Mouse (Mus musculus): ENCODE data around the gene Ripk4. TPM values are rescaled to one million over a fixed set of nuclear protein-coding genes. Genes with fewer than 3 reads are reported as not detected.

Gene Ripk4
- polyA plus RNA-seq (2014; fragmentation: Nextera tagmentation; extraction: Ambion mirVana), result 11.6 and 12.9 TPM in 2 replicates

GRCm38 (mm10) chr16:97763061-97763989, at the start of gene Ripk4:
TSS of gene Ripk4 (minus strand) at chr16:97763787.
- Histone ChIP-seq H3K4me2 (peak within 1 kb of the TSS; percentile 66), H3K4me3 (ENCODE audit: low read depth, low read length) (peak within 1 kb of the TSS; percentile 52), H3K9ac (peak within 1 kb of the TSS; percentile 60), H3K27ac (ENCODE audit: low read depth) (peak within 1 kb of the TSS; percentile 60), H3K27me3 (ENCODE audit: insufficient read depth, low read length) (peaks cover 38% of the 10 kb centered on the region), H3K9me3 (ENCODE audit: low read depth, low read length) (no peaks in the 10 kb centered on the region), H3K4me1 (ENCODE audit: insufficient read depth) (peaks cover 12% of the 10 kb centered on the region; the same call in 1 of the 2 replicates), H3K36me3 (ENCODE audit: insufficient read depth) (no peaks in the 10 kb centered on the region)
- no peak for TF ChIP-seq CTCF (IDR thresholded peaks at IDR 0.05; ENCODE audit: low read depth)
- peak; percentile 77 for DNase-seq
- under 1% methylated on average over 88 of the region's 88 CpGs for WGBS
- ATAC-seq (ENCODE audit: insufficient read depth), result peak; percentile 78

- Histone ChIP-seq H3K27me3 (ENCODE audit: insufficient read depth, low read length) (no peaks in the 10 kb centered on the region), H3K9me3 (ENCODE audit: low read depth, low read length) (no peaks in the 10 kb centered on the region), H3K4me1 (ENCODE audit: insufficient read depth) (no peaks in the 10 kb centered on the region), H3K9ac (no peak overlapping the region), H3K4me3 (ENCODE audit: low read depth, low read length) (no peak overlapping the region), H3K4me2 (no peak overlapping the region), H3K36me3 (ENCODE audit: insufficient read depth) (peaks cover 97% of the 10 kb centered on the region), H3K27ac (ENCODE audit: low read depth) (no peak overlapping the region)
- 98% methylated on average over 3 of the region's 3 CpGs for WGBS
- ATAC-seq (ENCODE audit: insufficient read depth) (no peak), DNase-seq (no peak)
- no peak for TF ChIP-seq CTCF (IDR thresholded peaks at IDR 0.05; ENCODE audit: low read depth)
These were observed 45.3 kb upstream of the Ripk4 start for GRCm38 (mm10) chr16:97808881-97809280.

- no peaks in the 10 kb centered on the region for H3K27me3 ChIP-seq (ENCODE audit: insufficient read depth, low read length)
- TF ChIP-seq CTCF (IDR thresholded peaks at IDR 0.05; ENCODE audit: low read depth), result no peak
- H3K27ac ChIP-seq (ENCODE audit: low read depth), result no peak overlapping the region
- H3K4me2 ChIP-seq, result no peak overlapping the region
- WGBS, result 97% methylated on average over 3 of the region's 3 CpGs
- no peak overlapping the region for H3K9ac ChIP-seq
- no peak for DNase-seq
- no peaks in the 10 kb centered on the region for H3K9me3 ChIP-seq (ENCODE audit: low read depth, low read length)
- ATAC-seq (ENCODE audit: insufficient read depth), result no peak
- H3K4me3 ChIP-seq (ENCODE audit: low read depth, low read length), result no peak overlapping the region
- H3K4me1 ChIP-seq (ENCODE audit: insufficient read depth), result no peaks in the 10 kb centered on the region
- peaks cover 89% of the 10 kb centered on the region for H3K36me3 ChIP-seq (ENCODE audit: insufficient read depth)
These were observed 42.1 kb upstream of the Ripk4 start for GRCm38 (mm10) chr16:97805646-97806045.

- Histone ChIP-seq H3K9me3 (ENCODE audit: low read depth, low read length) (no peaks in the 10 kb centered on the region), H3K27ac (ENCODE audit: low read depth) (no peak overlapping the region), H3K4me2 (no peak overlapping the region), H3K4me1 (ENCODE audit: insufficient read depth) (no peaks in the 10 kb centered on the region), H3K27me3 (ENCODE audit: insufficient read depth, low read length) (no peaks in the 10 kb centered on the region), H3K36me3 (ENCODE audit: insufficient read depth) (peaks cover 88% of the 10 kb centered on the region), H3K4me3 (ENCODE audit: low read depth, low read length) (no peak overlapping the region), H3K9ac (no peak overlapping the region)
- whole genome bisulfite sequencing, result 71% methylated on average over 7 of the region's 7 CpGs
- ATAC-seq (ENCODE audit: insufficient read depth) (0 out of 2 replicates have a peak, but pooled peaks have one; percentile 28), DNase-seq (peak; percentile 87)
- peak; percentile 76 for TF ChIP-seq CTCF (IDR thresholded peaks at IDR 0.05; ENCODE audit: low read depth)
These were observed 41.3 kb upstream of the Ripk4 start for GRCm38 (mm10) chr16:97804680-97805547.

- Histone ChIP-seq H3K27ac (ENCODE audit: low read depth) (no peak overlapping the region), H3K4me2 (no peak overlapping the region), H3K9me3 (ENCODE audit: low read depth, low read length) (no peaks in the 10 kb centered on the region), H3K36me3 (ENCODE audit: insufficient read depth) (peaks cover 82% of the 10 kb centered on the region), H3K9ac (no peak overlapping the region), H3K4me1 (ENCODE audit: insufficient read depth) (no peaks in the 10 kb centered on the region), H3K4me3 (ENCODE audit: low read depth, low read length) (no peak overlapping the region), H3K27me3 (ENCODE audit: insufficient read depth, low read length) (no peaks in the 10 kb centered on the region)
- TF ChIP-seq CTCF (IDR thresholded peaks at IDR 0.05; ENCODE audit: low read depth), result no peak
- DNase-seq, result no peak
- 85% methylated on average over 7 of the region's 7 CpGs for WGBS
- ATAC-seq (ENCODE audit: insufficient read depth), result no peak
These were observed 34.6 kb upstream of the Ripk4 start for GRCm38 (mm10) chr16:97797950-97798869.

DNA sequence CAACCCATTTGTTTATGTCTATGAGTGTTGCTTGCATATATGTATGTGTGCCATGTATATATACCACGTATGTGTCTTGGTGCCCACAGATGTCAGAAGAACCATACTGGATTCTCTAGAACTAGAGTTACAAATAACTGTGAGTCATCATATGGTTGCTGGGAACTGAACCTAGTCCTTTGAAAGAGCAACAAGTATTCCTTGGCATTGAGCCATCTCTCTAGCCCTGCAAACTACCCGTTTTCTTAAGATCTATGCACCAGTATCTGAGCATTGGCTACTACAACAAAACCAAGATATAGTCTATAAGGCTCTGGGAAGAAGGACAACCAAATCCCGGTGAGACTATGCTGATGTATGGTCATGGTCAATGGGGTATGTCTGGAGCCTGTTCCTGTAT, 33.6 kb upstream of the Ripk4 start:
- ATAC-seq (ENCODE audit: insufficient read depth) (no peak), DNase-seq (no peak)
- 75% methylated on average over 3 of the region's 3 CpGs for WGBS
- Histone ChIP-seq H3K4me3 (ENCODE audit: low read depth, low read length) (no peak overlapping the region), H3K9ac (no peak overlapping the region), H3K36me3 (ENCODE audit: insufficient read depth) (peaks cover 84% of the 10 kb centered on the region), H3K9me3 (ENCODE audit: low read depth, low read length) (no peaks in the 10 kb centered on the region), H3K27ac (ENCODE audit: low read depth) (no peak overlapping the region), H3K4me1 (ENCODE audit: insufficient read depth) (no peaks in the 10 kb centered on the region), H3K27me3 (ENCODE audit: insufficient read depth, low read length) (no peaks in the 10 kb centered on the region), H3K4me2 (no peak overlapping the region)
- no peak for TF ChIP-seq CTCF (IDR thresholded peaks at IDR 0.05; ENCODE audit: low read depth)

All from lung, embryonic 14.5 days (tissue).